Mouse (Mus musculus) bone marrow macrophage, adult 2 months (primary cell): ENCODE data around the gene Tars2.

Experiments used
- CTCF ChIP-seq: IDR thresholded peaks from 2 replicates; pipeline ENCODE4 v1.5.1; 2012; ENCODE audit warnings: low read depth, mild to moderate bottlenecking, low read length, moderate library complexity
- POLR2A ChIP-seq: IDR thresholded peaks from 2 replicates; pipeline ENCODE4 v1.6.1; 2012; ENCODE audit warnings: mild to moderate bottlenecking, low read depth, low read length, borderline replicate concordance

DNA sequence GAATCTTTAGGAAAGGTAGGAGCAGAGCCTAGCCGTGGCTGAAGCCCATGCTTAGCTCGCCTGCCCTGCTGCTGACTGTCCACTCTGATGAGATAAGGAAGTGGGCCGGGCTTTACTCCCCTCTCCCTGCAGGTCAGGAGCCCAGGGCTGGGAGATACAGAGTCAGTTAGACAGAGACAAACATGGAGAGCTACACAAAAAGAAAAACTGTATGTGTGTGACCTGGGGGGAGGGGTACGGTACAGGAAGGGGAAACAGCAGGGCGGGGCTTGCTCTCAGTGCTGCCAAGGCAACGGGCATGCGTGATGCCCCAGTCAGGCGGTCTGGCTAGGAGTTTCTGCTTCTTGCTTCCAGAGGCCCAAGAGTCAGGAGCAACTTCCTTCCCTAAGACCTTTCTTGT is 19.6 kb downstream of the Tars2 start:
- no peak for TF ChIP-seq CTCF
- TF ChIP-seq POLR2A = no peak
